Mouse (Mus musculus): Measurements from ENCODE around the gene Ankfn1.

- TF ChIP-seq CTCF (IDR thresholded peaks at IDR 0.05; ENCODE audit: insufficient read depth, low read length) (no peak), POLR2A (IDR thresholded peaks at IDR 0.05; ENCODE audit: borderline replicate concordance, extremely low read depth, low read depth, low read length) (no peak)
Observed at GRCm38 (mm10) chr11:89481084-89481483, 296.4 kb downstream of the Ankfn1 start.
